Mouse (Mus musculus) forebrain, embryonic 16.5 days (tissue): ENCODE results near the gene Cfap97d2. TPM values are rescaled to one million over a fixed set of nuclear protein-coding genes. Genes with fewer than 3 reads are reported as not detected.

ENCODE experiments used
- ATAC-seq: fragments of 200-750 bp; cut with Nextera tagmentation; 2 replicates; pipeline ENCODE4 v1.8.0; 2017; ENCODE audit warnings: mild to moderate bottlenecking, moderate library complexity
- H3K27ac ChIP-seq: fragments of 300-500 bp; sonication (generic); 2 replicates; pipeline ENCODE4 v1.5.1; 2014; ENCODE audit warnings: low read length, control low read depth
- H3K27me3 ChIP-seq: fragments of 300-500 bp; sonication (generic); replicated peaks from 2 replicates; pipeline ENCODE4 v1.6.1; 2014; ENCODE audit warnings: low read length; ENCODE audit not compliant: control insufficient read depth, insufficient read depth
- H3K36me3 ChIP-seq: fragments of 300-500 bp; sonication (generic); 2 replicates; pipeline ENCODE4 v1.6.1; 2014; ENCODE audit not compliant: control insufficient read depth, insufficient read depth
- H3K4me1 ChIP-seq: fragments of 300-500 bp; sonication (generic); replicated peaks from 2 replicates; pipeline ENCODE4 v1.6.1; 2014; ENCODE audit warnings: low read length; ENCODE audit not compliant: control insufficient read depth, insufficient read depth
- H3K4me2 ChIP-seq: fragments of 300-500 bp; sonication (generic); 2 replicates; pipeline ENCODE4 v1.6.1; 2014; ENCODE audit warnings: mild to moderate bottlenecking, low read length, control low read depth
- H3K4me3 ChIP-seq: fragments of 300-500 bp; sonication (generic); replicated peaks from 2 replicates; pipeline ENCODE4 v1.5.1; 2014; ENCODE audit warnings: mild to moderate bottlenecking, low read length, control low read depth
- H3K9ac ChIP-seq: fragments of 300-500 bp; sonication (generic); replicated peaks from 2 replicates; pipeline ENCODE4 v1.6.1; 2014; ENCODE audit warnings: low read depth, low read length, control low read depth
- H3K9me3 ChIP-seq: fragments of 300-500 bp; sonication (generic); 2 replicates; pipeline ENCODE4 v1.6.1; 2016; ENCODE audit warnings: low read length; ENCODE audit not compliant: control insufficient read depth
- WGBS: fragments of 180-500 bp; shearing (Covaris S2); extraction: QIAGEN DNeasy Blood & Tissue Kit; methylation state at CpG from one replicate; pipeline ENCODE4 v1.1.7; 2014; 5-methylcytosine and 5-hydroxymethylcytosine counted together
- polyA plus RNA-seq: library from polyadenylated mRNA; unstranded; fragments of >200 nt; fragmentation: Nextera tagmentation; extraction: Ambion mirVana; gene quantifications from 2 replicates; pipeline ENCODE4 v1.2.1, GENCODE M21; 2015

The Cfap97d2 gene
- polyA plus RNA-seq, 1 experiment from 2014 or later, result 1.3 TPM

DNA sequence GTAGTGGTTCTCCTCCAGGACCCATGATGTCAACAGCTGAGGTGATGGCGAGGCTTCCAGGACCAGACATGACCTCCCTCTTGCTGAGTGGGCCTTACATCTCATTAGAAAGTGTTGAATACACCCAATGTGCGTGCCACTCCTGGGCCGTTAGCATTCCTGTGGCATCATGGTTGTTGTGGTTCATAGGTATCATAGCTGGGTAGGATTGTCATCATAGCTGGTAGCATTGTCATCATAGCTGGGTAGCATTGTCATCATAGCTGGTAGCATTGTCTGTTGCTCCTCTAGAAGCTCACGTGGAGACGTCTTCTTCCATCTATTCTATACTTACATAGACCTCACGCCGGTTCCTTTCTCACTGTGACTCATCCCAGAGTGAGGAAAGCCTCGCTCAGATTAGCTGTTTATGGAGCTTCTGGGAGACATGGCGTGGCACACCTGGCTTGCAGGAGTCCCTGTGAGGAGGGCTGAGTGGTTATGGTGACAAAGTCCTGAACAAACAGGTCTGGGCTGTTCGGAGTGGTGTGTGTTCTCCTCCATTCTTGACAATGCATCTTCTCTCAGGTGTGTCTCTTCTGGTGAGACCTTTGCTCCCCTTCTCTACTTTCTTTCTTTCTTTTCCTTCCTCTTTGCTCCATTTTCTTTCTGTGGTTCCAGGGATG, 10.4 kb upstream of the Cfap97d2 start:
- no peaks in the 10 kb centered on the region for H3K9me3 ChIP-seq
- H3K9ac ChIP-seq, result no peak overlapping the region
- H3K27me3 ChIP-seq, result no peaks in the 10 kb centered on the region
- no peak for ATAC-seq
- H3K27ac ChIP-seq, result no peak overlapping the region
- H3K36me3 ChIP-seq, result no peaks in the 10 kb centered on the region
- no peak overlapping the region for H3K4me3 ChIP-seq
- 91% methylated on average over 10 of the region's 10 CpGs for WGBS
- no peaks in the 10 kb centered on the region for H3K4me1 ChIP-seq
- no peak overlapping the region for H3K4me2 ChIP-seq

DNA sequence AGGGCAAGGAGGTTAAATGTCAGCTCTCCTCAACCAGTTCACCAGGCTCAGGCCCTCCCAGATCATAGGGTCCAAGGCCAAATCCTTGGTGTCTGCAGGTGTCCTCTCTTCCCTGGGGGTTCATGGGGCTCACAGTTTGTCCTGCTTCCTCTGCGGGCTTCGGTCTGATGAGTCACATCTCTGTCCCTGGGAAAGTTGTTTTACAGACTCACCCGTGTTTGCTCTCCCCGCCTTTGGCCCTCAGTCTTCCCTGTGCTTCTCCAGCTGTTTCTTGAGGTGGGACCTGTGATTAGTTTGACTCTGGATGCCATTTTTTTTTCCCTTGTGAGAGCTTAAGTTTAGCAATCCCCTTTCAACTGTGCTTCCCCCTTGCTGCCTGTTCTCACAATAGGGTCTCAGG, 9.5 kb upstream of the Cfap97d2 start:
- H3K4me2 ChIP-seq, result no peak overlapping the region
- ATAC-seq, result no peak
- WGBS, result 81% methylated on average over 4 of the region's 4 CpGs

DNA sequence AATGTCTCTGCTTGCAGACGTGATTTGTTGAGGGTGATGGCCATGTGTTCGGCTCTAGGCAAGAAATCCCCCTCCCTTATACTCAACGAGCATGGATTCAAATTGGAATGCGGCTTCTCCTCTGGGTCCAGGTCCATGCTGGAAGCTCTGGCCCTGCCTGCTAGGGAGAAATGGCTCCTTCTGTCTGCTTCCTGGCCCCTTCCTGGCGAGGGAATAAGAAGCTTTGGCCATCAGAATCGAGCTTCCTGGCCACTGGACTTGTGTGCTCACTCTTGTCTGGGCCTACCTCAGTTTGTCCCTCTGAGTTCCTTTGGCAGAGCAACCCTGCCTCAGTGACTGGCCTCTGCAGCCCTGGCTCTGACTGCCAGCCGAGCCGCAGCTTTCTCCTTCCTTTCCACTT, 8.5 kb upstream of the Cfap97d2 start:
- Histone ChIP-seq H3K4me3 (no peak overlapping the region), H3K36me3 (no peaks in the 10 kb centered on the region), H3K4me1 (no peaks in the 10 kb centered on the region), H3K27me3 (no peaks in the 10 kb centered on the region), H3K27ac (no peak overlapping the region), H3K9ac (no peak overlapping the region), H3K4me2 (no peak overlapping the region), H3K9me3 (no peaks in the 10 kb centered on the region)
- 77% methylated on average over 8 of the region's 8 CpGs for WGBS
- no peak for ATAC-seq

More for the DNA sequence above, 9.5 kb upstream of the Cfap97d2 start:
- H3K36me3 ChIP-seq, result no peaks in the 10 kb centered on the region
- no peaks in the 10 kb centered on the region for H3K9me3 ChIP-seq
- no peak overlapping the region for H3K4me3 ChIP-seq
- H3K27ac ChIP-seq, result no peak overlapping the region
- H3K4me1 ChIP-seq, result no peaks in the 10 kb centered on the region
- no peaks in the 10 kb centered on the region for H3K27me3 ChIP-seq
- H3K9ac ChIP-seq, result no peak overlapping the region

DNA sequence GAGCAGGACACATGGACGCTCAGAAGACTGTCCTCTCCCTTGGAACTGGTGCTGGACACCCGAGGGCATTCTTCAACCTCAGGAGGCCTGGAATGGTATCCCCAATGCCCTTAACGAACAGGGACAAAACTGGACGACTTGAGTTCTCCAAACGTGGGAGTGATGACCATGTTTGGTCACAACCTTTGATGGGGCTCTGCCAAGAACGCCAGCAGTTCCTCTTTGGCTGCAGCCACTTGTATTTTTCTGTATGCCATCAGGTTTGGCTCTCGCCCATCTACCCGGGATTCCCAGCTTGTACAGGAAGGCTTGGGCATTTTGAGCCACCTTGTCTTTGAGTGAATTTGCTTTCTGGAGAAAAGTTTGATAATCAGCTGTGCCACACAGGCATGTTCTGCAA, 8.0 kb upstream of the Cfap97d2 start:
- Histone ChIP-seq H3K4me3 (no peak overlapping the region), H3K27me3 (no peaks in the 10 kb centered on the region), H3K4me1 (no peaks in the 10 kb centered on the region), H3K27ac (no peak overlapping the region), H3K9me3 (no peaks in the 10 kb centered on the region), H3K9ac (no peak overlapping the region), H3K36me3 (no peaks in the 10 kb centered on the region), H3K4me2 (no peak overlapping the region)
- ATAC-seq, result no peak
- WGBS, result 81% methylated on average over 8 of the region's 8 CpGs

DNA sequence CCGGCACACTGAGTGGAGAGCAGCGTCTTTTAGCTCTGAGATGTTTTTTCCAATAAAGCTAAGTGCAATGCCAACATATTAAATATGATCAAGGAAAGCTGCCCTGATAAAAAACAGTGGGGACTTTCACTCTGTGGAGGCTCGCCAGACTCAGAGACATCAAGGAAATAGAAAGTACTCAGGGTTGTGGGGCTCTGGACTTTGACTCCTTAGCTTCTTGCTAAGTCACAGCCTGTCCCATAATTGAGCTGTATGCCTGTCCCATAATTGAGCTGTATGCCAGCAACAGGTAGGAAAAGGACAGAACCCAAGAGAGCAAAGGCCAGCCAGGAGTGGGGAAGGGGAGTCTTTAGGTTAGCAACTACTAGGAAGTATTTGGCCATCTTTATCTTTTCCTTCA, 7.4 kb upstream of the Cfap97d2 start:
- Histone ChIP-seq H3K9ac (no peak overlapping the region), H3K4me2 (no peak overlapping the region), H3K4me1 (no peaks in the 10 kb centered on the region), H3K9me3 (no peaks in the 10 kb centered on the region), H3K4me3 (no peak overlapping the region), H3K27ac (no peak overlapping the region), H3K36me3 (no peaks in the 10 kb centered on the region), H3K27me3 (no peaks in the 10 kb centered on the region)
- no peak for ATAC-seq
- WGBS, result 91% methylated on average over 3 of the region's 3 CpGs

DNA sequence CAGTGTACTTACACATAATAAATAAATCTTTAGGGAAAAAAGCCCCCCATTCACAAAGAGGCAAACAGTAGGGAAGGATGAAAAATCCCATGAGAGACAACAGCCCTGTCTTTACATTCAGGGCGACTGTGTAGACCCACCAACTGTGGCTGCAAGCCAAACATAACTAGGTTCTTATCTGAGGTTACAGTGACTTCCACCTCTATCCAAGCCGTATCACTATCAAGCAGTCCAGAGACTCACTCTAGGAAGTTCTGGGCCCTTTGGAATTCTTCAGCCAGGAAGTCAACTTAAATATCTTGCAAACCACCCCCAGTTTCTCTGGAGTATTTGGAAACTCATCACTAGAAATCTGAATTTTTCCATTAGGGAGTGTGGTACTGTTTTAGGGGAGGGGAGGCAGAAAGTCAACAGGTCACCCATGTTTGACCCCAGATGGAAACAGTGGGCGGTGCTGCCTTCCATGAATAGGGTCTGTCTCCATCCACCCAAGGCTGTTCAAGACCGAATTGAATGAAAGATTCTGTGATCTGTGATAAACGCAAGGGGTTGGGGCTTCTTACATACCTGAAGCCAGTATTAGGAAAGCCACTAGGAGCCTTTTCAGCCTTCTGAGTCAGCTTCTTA, 6.3 kb upstream of the Cfap97d2 start:
- 77% methylated on average over 5 of the region's 5 CpGs for WGBS
- no peaks in the 10 kb centered on the region for H3K4me1 ChIP-seq
- H3K27ac ChIP-seq, result no peak overlapping the region
- no peaks in the 10 kb centered on the region for H3K36me3 ChIP-seq
- H3K9me3 ChIP-seq, result no peaks in the 10 kb centered on the region
- no peak overlapping the region for H3K4me3 ChIP-seq
- no peak overlapping the region for H3K9ac ChIP-seq
- no peaks in the 10 kb centered on the region for H3K27me3 ChIP-seq
- no peak overlapping the region for H3K4me2 ChIP-seq
- no peak for ATAC-seq

DNA sequence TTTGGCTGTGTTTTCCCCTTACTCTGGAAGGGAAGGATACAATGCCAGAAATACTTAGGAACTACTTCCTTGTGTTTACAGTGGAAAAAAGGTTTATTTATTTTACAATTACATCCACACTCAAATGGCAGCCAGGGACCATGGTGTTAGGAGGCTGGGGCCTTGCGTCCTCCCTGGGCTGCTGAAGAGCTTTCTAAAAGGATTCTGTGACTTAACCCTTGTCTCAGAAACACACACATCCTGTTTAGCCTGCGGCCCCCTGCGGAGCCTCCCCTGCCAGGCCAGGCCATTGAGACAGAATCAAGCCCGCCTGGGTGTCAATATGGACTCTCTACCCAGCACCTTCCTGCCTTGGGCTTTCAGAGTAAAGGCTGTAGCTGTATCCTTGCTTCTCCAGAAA, 2.9 kb upstream of the Cfap97d2 start:
- Histone ChIP-seq H3K27me3 (no peaks in the 10 kb centered on the region), H3K36me3 (no peaks in the 10 kb centered on the region), H3K9ac (no peak overlapping the region), H3K4me3 (no peak overlapping the region), H3K4me2 (no peak overlapping the region), H3K27ac (no peak overlapping the region), H3K4me1 (peaks cover 8% of the 10 kb centered on the region), H3K9me3 (no peaks in the 10 kb centered on the region)
- WGBS, result 64% methylated on average over 4 of the region's 4 CpGs
- ATAC-seq, result no peak

DNA sequence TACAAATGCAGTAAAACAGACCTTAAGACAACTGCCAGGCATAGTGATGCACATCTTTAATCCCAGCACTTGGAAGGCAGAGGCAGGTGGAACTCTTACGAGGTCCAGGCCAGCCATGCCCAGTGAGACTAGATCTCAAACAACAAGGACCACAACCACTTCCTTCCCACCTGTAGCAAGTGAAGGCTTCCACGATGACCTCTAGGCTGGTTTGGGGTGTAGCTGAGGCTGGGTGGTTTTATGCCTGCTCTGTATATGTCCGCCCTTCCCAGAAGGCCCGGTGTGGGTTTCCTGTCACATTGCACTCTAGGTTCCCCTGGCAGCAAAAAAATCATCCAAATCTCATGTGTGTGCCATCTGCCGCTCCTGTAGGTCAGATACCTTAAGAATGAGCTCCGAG, 1.9 kb upstream of the Cfap97d2 start:
- Histone ChIP-seq H3K4me1 (peaks cover 8% of the 10 kb centered on the region), H3K4me2 (no peak overlapping the region), H3K36me3 (no peaks in the 10 kb centered on the region), H3K27ac (no peak overlapping the region), H3K9me3 (no peaks in the 10 kb centered on the region), H3K4me3 (no peak overlapping the region), H3K9ac (no peak overlapping the region), H3K27me3 (no peaks in the 10 kb centered on the region)
- no peak for ATAC-seq
- 99% methylated on average over 6 of the region's 6 CpGs for WGBS

DNA sequence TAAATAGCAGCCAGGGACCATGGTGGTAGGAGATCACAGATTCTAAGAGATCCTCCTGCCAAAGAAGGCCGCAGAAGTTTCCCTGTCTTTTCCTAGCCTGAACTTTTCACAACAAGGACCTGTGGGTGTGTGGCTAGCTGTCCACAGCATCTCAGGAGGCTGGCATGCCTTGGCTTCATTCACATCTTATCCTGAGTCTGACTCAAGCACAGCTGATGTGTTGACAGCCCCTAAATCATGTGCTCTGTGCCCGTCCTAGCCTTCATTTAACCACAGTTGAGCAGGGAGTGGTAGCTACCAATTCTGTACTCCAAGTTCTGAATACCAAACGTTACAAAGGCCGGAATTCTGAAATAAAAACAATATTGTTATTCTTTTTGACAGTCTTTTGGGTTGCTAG, 1.4 kb upstream of the Cfap97d2 start:
- Histone ChIP-seq H3K4me1 (peaks cover 8% of the 10 kb centered on the region), H3K4me3 (no peak overlapping the region), H3K27ac (no peak overlapping the region), H3K36me3 (no peaks in the 10 kb centered on the region), H3K9ac (no peak overlapping the region), H3K27me3 (no peaks in the 10 kb centered on the region), H3K9me3 (no peaks in the 10 kb centered on the region), H3K4me2 (no peak overlapping the region)
- ATAC-seq, result no peak
- WGBS, result 96% methylated on average over 4 of the region's 4 CpGs

DNA sequence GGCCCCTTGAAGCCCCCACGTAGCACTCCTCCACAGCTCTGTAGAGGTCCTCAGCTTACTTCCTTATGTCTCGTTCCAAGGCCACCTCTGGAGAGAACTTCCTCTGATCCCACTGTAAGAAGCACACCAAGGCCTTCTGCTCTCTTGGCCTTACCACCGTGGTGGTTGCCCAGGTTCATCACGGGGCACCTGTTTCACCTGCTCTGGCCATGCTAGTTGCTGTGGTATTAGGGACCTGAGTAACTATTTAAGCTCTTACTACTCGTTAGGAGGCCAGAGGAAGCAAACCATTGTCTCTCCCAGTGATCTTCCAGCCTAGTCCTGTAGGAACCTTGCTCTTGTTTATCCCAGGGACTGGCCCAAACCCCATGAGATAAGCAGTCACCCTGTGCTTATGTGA, 1.2 kb downstream of the Cfap97d2 start:
- H3K9ac ChIP-seq, result no peak overlapping the region
- no peak overlapping the region for H3K4me2 ChIP-seq
- H3K36me3 ChIP-seq, result no peaks in the 10 kb centered on the region
- H3K9me3 ChIP-seq, result no peaks in the 10 kb centered on the region
- H3K4me1 ChIP-seq, result peaks cover 8% of the 10 kb centered on the region
- H3K27ac ChIP-seq, result no peak overlapping the region
- no peak overlapping the region for H3K4me3 ChIP-seq
- H3K27me3 ChIP-seq, result no peaks in the 10 kb centered on the region
- WGBS, result 89% methylated on average over 5 of the region's 5 CpGs
- ATAC-seq, result no peak
